Mouse (Mus musculus): ENCODE data around the gene Syn2. TPM values are rescaled to one million over a fixed set of nuclear protein-coding genes. Genes with fewer than 3 reads are reported as not detected.
A peak's percentile ranks its signal among the peaks of the same experiment; 100 is the strongest.

Gene Syn2
- 6.8 and 8.0 TPM in 2 replicates for polyA plus RNA-seq (2016; fragmentation: Nextera tagmentation; extraction: Ambion mirVana)

DNA sequence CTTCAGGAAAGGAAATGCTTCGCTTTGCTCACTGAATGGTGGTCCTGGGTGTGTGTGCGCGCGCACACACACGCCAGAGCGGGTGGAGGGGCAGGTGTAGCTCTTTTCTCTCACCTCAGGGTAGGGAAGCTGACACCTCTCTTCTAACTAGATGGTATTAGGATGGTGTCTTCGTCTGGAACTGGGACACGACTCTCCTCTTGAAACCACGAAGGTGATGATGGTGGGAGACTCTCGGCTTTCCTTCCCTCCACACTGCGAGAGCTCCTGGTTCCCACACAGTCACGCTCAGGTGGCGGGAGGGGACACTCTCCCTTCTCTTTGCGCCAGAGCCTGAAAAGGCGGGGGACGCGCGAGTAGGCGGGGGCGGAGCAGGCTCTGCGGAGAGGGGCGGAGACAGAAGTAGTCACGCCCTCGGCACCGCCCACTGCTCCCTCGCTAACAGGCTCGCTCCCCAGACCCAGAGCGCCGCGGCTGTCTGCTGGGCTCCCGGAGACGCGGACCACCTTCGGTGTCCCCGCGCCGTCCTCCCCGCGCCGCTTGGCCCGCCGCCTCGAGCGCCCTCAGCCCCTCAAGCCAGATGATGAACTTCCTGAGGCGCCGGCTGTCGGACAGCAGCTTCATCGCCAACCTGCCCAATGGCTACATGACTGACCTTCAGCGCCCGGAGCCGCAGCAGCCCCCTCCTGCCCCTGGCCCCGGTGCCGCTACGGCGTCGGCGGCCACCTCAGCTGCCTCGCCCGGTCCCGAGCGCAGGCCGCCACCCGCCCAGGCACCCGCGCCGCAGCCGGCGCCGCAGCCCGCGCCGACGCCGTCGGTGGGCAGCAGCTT, at the start of gene Syn2:
Syn2 (plus strand) TSS at position 402 of the 831 bp plus-strand sequence.
- peaks cover 13% of the 10 kb centered on the region for H3K4me1 ChIP-seq
- H3K27ac ChIP-seq: no peak within 1 kb of the TSS
- WGBS: under 1% methylated on average over 66 of the region's 75 CpGs
- H3K4me2 ChIP-seq: peak within 1 kb of the TSS; percentile 89
- no peaks in the 10 kb centered on the region for H3K9me3 ChIP-seq
- no peaks in the 10 kb centered on the region for H3K36me3 ChIP-seq (replicated peaks)
- H3K27me3 ChIP-seq: peaks cover 26% of the 10 kb centered on the region
- peak within 1 kb of the TSS; percentile 72 for H3K4me3 ChIP-seq (replicated peaks)
- ATAC-seq (ENCODE audit: low FRiP score): peak; percentile 97
- H3K9ac ChIP-seq: peak within 1 kb of the TSS; percentile 78

DNA sequence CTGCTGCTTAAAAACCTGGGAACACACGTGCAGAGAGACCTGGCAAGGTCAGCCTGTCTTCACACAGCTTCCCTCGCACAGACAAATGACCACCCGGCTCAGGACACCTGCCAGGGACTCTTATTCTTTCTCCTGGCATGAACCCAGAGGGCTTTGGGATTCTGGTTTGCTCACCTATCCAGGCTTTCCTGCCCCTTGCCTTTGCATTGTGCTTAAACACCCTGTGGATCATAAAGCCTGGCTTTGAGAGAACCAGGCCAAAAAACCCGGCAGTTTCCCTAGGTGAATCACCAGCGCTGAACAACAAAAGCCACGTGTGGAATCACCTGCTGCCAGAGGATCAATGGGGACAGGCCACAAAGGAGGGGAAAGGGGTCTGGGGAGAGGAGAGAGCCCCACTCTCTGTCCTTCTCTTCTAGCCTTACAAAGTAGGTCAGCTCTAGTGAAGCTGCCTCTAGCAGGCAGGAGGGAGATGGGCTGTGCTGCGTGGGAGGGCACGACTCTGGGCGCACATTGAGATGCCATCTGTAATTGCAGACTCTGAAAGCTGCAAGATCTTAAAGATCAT, 49.3 kb upstream of the Syn2 start:
- no peaks in the 10 kb centered on the region for H3K36me3 ChIP-seq (replicated peaks)

DNA sequence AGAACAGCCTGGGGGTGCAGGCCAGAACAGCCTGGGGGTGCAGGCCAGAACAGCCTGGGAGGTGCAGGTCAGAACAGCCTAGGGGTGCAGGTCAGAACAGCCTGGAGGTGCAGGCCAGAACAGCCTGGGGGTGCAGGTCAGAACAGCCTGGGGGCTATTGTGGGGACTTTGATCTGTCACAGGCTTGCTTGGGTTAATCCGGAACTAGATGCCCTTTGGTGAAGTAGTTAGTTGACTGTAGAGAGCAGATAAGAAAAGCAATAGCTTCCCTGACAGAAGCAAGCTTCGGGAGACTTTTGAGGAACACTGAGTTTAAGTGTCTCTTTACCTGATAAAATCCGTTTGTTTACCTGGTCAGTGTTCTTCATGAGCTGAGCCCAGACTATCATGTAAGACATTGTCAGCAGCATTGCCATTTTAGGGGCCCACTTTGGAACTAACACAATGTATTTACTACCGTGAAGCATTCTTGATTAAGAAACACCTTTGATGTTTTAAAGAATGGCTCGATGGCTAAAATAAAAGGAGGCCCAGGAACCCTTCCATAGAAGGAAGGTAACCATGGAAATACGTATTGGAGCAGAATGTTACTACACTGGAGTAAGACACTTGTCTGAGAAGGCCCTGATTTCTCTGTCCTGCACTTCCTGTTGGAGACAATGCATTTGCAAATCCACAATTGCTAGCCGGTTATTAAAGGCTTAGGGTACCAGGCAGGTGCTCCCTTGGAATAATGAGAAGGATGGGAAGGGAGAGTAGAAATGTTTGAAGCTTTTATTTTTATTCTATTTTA, 46.2 kb upstream of the Syn2 start:
- no peak for ATAC-seq (ENCODE audit: low FRiP score)
- Histone ChIP-seq H3K36me3 (replicated peaks) (no peaks in the 10 kb centered on the region), H3K4me1 (0 out of 2 replicates have a peak, but pooled peaks cover 3% of the 10 kb centered on the region), H3K27me3 (no peaks in the 10 kb centered on the region), H3K4me2 (no peak overlapping the region), H3K4me3 (replicated peaks) (no peak overlapping the region), H3K9me3 (no peaks in the 10 kb centered on the region), H3K9ac (no peak overlapping the region), H3K27ac (no peak overlapping the region)
- WGBS: 46% methylated on average over 7 of the region's 7 CpGs

More for the DNA sequence above, 49.3 kb upstream of the Syn2 start:
- WGBS: 57% methylated on average over 9 of the region's 9 CpGs
- no peak overlapping the region for H3K4me2 ChIP-seq
- H3K27ac ChIP-seq: no peak overlapping the region
- no peaks in the 10 kb centered on the region for H3K27me3 ChIP-seq
- H3K9ac ChIP-seq: no peak overlapping the region
- H3K9me3 ChIP-seq: no peaks in the 10 kb centered on the region
- ATAC-seq (ENCODE audit: low FRiP score): no peak
- H3K4me3 ChIP-seq (replicated peaks): no peak overlapping the region
- 0 out of 2 replicates have a peak, but pooled peaks cover 3% of the 10 kb centered on the region for H3K4me1 ChIP-seq

DNA sequence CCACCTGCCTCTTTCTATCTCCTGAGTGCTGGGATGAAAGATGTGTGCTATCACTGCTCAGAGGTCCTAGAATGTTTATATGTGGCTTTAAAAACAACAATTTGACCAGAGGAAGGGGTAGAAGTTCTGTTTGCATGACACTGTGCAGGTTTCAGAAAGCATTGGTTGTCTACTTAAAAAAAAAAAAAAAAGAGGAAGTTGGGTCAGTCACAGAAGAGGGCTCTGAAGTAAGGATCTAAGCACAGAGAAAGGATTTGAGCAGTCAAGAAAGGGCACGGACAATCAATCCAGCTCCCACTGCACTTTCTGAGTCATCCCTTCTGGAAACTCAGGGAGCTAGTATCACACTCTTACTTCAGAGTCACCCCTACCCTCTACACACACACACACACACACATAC, 43.0 kb upstream of the Syn2 start:
- Histone ChIP-seq H3K4me3 (replicated peaks) (no peak overlapping the region), H3K4me2 (no peak overlapping the region), H3K9me3 (no peaks in the 10 kb centered on the region), H3K4me1 (0 out of 2 replicates have a peak, but pooled peaks cover 3% of the 10 kb centered on the region), H3K9ac (no peak overlapping the region), H3K27me3 (no peaks in the 10 kb centered on the region), H3K27ac (no peak overlapping the region), H3K36me3 (replicated peaks) (no peaks in the 10 kb centered on the region)
- no peak for ATAC-seq (ENCODE audit: low FRiP score)
- WGBS: 81% methylated on average over 1 of the region's 1 CpGs

DNA sequence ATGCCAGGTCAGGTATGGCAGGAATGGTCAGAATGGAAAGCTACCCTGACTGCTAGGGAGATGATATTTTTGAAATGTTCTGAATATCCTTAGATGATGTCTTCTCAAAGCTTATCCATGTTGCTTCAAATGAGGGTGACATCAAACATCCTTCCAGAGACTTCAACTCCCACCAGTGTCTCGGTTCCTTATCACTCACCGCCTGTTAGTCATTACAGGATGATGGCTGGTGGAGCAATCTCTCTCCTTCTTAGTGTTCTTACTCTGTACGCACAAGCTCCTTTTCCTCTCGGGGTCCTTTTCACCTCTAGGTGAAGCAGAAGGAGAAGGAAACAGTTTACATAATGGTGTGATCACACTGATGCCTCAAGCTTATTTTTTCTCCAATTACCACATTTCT, 32.2 kb upstream of the Syn2 start:
- no peaks in the 10 kb centered on the region for H3K4me1 ChIP-seq
- ATAC-seq (ENCODE audit: low FRiP score): no peak
- no peak overlapping the region for H3K9ac ChIP-seq
- no peaks in the 10 kb centered on the region for H3K27me3 ChIP-seq
- no peaks in the 10 kb centered on the region for H3K36me3 ChIP-seq (replicated peaks)
- no peaks in the 10 kb centered on the region for H3K9me3 ChIP-seq
- no peak overlapping the region for H3K27ac ChIP-seq
- H3K4me2 ChIP-seq: no peak overlapping the region
- H3K4me3 ChIP-seq (replicated peaks): no peak overlapping the region
- WGBS: 86% methylated on average over 4 of the region's 4 CpGs

DNA sequence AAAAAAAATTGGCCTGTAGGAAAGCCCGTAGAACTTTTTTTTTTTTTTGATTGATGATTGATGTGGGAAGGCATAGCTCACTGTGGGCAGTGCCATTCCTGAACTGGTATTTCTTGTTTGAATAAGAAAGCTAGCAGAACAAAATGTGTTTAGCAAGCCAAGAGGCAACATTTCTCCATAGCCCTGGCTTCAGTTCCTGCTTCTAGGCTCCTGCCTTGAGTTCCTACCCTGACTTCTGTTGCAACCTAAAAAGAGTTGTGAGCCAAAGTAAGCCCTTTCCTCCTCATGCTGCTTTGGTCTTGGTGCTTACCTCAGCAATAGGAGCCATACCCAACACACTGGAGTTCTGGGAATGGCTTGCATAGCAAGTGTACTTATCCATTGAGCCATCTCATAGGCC, 23.3 kb upstream of the Syn2 start:
- Histone ChIP-seq H3K4me2 (no peak overlapping the region), H3K4me3 (replicated peaks) (no peak overlapping the region), H3K9me3 (no peaks in the 10 kb centered on the region), H3K27ac (no peak overlapping the region), H3K27me3 (no peaks in the 10 kb centered on the region), H3K9ac (no peak overlapping the region), H3K36me3 (replicated peaks) (no peaks in the 10 kb centered on the region), H3K4me1 (no peaks in the 10 kb centered on the region)
- WGBS: 92% methylated on average over 1 of the region's 1 CpGs
- no peak for ATAC-seq (ENCODE audit: low FRiP score)

DNA sequence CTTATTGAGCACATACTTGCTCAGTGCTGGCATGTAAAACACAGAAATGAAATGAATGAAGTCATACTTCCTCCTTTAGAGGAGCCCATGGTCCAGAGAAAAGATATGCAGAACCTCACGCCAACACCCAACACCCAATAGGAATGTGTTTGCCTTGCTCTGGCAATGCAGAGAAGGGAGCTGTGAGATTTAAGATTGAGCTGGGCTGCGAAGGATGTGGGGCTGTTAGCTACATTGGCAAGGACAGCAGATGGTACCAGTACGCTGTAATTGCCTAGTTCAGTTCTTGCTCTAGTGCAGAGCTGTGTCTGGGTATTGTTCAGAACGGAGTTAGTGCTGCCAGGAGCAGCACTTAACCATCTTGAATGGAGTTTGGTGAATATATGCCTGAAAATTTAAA, 12.5 kb upstream of the Syn2 start:
- ATAC-seq (ENCODE audit: low FRiP score): no peak
- no peaks in the 10 kb centered on the region for H3K27me3 ChIP-seq
- H3K4me2 ChIP-seq: no peak overlapping the region
- H3K36me3 ChIP-seq (replicated peaks): no peaks in the 10 kb centered on the region
- H3K9ac ChIP-seq: no peak overlapping the region
- H3K4me1 ChIP-seq: peaks cover 41% of the 10 kb centered on the region
- H3K4me3 ChIP-seq (replicated peaks): no peak overlapping the region
- WGBS: 78% methylated on average over 4 of the region's 4 CpGs
- peak overlapping the region; percentile 92; the same call in 1 of the 2 replicates for H3K27ac ChIP-seq
- H3K9me3 ChIP-seq: no peaks in the 10 kb centered on the region

DNA sequence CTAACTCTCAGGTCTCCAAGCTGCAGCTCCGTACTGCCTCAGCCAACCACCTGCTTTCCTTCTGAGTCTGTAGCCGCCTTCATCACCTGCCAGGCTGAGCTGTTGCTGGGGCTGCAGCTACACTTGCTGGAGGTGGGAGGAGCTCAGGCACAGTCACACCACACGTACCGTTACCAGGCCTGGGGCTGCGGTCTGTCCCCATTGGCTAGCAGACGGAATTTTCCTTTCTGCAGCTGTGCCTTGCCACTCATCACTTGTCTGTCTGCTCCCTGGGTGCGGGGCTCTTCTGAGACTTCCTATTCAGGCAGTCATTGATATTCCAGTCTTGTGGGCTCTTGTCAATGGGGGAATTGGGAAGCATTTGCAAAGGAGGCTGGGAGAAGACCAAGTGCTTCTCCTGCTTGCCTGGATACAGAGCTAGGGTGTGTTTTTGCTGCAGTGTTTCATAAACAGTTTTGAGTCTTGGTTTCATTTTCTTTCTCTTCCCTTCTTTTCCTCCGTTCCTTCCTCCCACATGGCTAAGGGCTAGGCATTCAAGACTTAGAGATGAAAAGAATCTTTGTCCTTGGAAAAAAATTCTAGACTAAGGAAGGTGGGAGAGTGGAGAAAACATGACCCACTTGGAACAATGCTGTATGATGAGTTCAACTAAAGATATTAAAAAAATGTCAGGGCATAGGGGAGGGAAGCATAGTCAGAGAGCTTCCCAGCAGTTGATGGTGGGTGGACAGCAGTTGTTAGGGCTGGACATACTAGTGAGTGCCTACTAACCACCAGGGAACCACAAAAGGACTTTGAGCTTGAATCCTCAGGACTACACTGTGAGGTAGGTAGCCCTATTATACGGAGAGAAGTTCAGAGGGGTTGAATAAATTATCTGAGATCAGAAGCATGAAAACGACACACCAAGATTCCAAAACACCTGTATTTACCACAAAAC, 11.2 kb upstream of the Syn2 start:
- no peaks in the 10 kb centered on the region for H3K27me3 ChIP-seq
- H3K27ac ChIP-seq: peak overlapping the region; percentile 92
- peak overlapping the region; percentile 24 for H3K4me2 ChIP-seq
- H3K9me3 ChIP-seq: no peaks in the 10 kb centered on the region
- H3K9ac ChIP-seq: no peak overlapping the region
- peak; percentile 95 for ATAC-seq (ENCODE audit: low FRiP score)
- 18% methylated on average over 10 of the region's 10 CpGs for WGBS
- no peak overlapping the region; the same call in 1 of the 2 replicates for H3K4me3 ChIP-seq (replicated peaks)
- H3K4me1 ChIP-seq: peaks cover 47% of the 10 kb centered on the region
- no peaks in the 10 kb centered on the region for H3K36me3 ChIP-seq (replicated peaks)

DNA sequence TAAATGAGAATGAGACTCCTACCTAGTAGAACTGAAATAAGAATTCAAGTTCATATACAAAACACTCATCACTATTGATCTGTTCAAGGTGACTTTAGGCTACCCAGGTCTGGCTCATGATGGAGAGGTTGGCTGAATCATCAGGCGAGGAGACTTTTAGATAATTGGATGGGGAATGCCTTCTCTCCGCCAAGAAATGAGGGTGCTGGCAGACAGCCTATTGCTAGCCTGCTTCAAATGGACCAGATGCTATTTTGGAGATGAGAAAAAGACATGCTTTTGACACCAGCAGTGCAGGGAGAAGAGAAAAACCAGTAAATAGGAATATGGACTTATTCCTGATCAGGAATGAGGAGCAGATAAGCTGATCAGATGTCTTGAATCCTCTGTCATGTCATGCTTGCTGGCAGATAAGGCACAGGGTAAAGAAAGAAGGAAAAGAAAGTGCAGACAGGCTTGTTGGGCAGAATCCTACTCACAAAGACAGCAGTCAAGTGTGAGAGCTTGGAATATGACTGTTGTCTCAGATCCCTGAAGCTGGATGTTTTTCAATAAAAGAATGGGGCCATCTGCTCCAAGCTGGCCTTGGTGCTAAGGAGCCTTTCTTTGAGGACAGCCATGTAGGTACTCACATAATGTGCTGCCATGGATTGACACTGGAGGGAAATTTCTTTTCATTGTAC, 9.9 kb upstream of the Syn2 start:
- H3K4me3 ChIP-seq (replicated peaks): no peak overlapping the region
- H3K9ac ChIP-seq: no peak overlapping the region
- no peaks in the 10 kb centered on the region for H3K36me3 ChIP-seq (replicated peaks)
- H3K9me3 ChIP-seq: no peaks in the 10 kb centered on the region
- peak overlapping the region; percentile 63 for H3K27ac ChIP-seq
- no peaks in the 10 kb centered on the region for H3K27me3 ChIP-seq
- WGBS: 67% methylated on average over 2 of the region's 2 CpGs
- peaks cover 47% of the 10 kb centered on the region for H3K4me1 ChIP-seq
- H3K4me2 ChIP-seq: no peak overlapping the region
- no peak for ATAC-seq (ENCODE audit: low FRiP score)

DNA sequence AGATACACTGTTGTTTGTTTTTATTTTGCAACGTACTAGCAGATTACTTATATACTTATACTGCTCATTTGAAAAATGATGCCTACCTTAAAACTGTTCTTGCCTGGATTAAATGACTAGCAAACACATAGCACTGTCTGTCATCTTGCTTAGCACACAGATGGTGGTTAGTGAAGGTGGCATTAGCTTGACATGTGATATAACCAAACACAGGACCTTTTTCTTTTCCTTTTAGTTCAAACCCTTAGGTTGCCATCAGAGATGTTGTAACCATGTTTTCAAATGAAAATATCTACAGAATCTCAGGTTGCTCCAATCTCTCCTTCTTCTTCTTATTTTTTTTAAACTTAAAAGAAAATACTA, 9.4 kb upstream of the Syn2 start:
- no peak overlapping the region for H3K4me3 ChIP-seq (replicated peaks)
- peaks cover 47% of the 10 kb centered on the region for H3K4me1 ChIP-seq
- peak overlapping the region; percentile 63; the same call in 1 of the 2 replicates for H3K27ac ChIP-seq
- no peaks in the 10 kb centered on the region for H3K36me3 ChIP-seq (replicated peaks)
- no peaks in the 10 kb centered on the region for H3K9me3 ChIP-seq
- no peak for ATAC-seq (ENCODE audit: low FRiP score)
- 86% methylated on average over 1 of the region's 1 CpGs for WGBS
- H3K27me3 ChIP-seq: no peaks in the 10 kb centered on the region
- H3K4me2 ChIP-seq: no peak overlapping the region
- H3K9ac ChIP-seq: no peak overlapping the region

DNA sequence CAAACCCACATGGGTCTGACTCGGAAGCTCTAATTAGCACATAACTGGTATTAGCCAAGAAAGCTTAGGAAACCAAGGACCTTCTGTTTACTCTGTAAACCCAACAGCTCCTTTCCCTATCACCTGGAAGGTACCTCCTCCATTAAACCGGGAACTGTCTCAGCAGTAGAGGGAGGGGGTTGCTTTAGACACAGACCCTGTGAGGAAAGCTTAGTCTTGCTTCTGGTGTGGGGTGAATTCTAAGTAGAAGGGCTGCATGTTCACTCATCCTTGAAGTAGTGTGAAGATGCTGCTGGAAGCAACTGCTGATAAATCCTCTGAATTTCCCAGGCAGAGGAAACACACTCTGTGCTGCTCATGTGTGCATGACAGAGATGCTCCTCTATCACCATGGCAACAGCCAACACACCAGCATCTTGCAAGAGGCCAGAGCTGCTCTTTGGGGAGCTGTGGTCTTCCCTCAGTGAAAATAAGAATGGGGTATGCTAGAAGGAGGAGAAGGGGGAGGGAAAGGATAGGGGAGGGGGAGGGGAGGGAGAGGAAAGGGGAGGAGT, 8.4 kb upstream of the Syn2 start:
- no peaks in the 10 kb centered on the region for H3K27me3 ChIP-seq
- no peak overlapping the region for H3K9ac ChIP-seq
- peak; percentile 79 for ATAC-seq (ENCODE audit: low FRiP score)
- H3K4me2 ChIP-seq: peak overlapping the region; percentile 8; the same call in 1 of the 2 replicates
- peaks cover 47% of the 10 kb centered on the region for H3K4me1 ChIP-seq
- H3K4me3 ChIP-seq (replicated peaks): no peak overlapping the region
- H3K9me3 ChIP-seq: no peaks in the 10 kb centered on the region
- H3K27ac ChIP-seq: peak overlapping the region; percentile 83
- WGBS: 28% methylated on average over 2 of the region's 2 CpGs
- no peaks in the 10 kb centered on the region for H3K36me3 ChIP-seq (replicated peaks)
